Mouse (Mus musculus): ENCODE data around the gene Tmcc1. TPM values are rescaled to one million over a fixed set of nuclear protein-coding genes. Genes with fewer than 3 reads are reported as not detected.

Gene Tmcc1
- total and polyA plus RNA-seq, 3 experiments, result 9.1 to 30.6 TPM; not detected in 1

GRCm38 (mm10) chr6:115996171-115996851 is 197.0 kb downstream of the Tmcc1 start (continued):
- TF ChIP-seq NRF1 (IDR thresholded peaks at IDR 0.05; ENCODE audit: insufficient read depth, low read depth, low read length, poor library complexity, severe bottlenecking) (no peak), POLR2A (IDR thresholded peaks at IDR 0.05; ENCODE audit: control insufficient read depth in 1 of 2, insufficient read depth in 1 of 2, low read depth in 1 of 2, low read length in 2 of 2, poor library complexity in 1 of 2) (no peak), NELFE (IDR thresholded peaks at IDR 0.05; ENCODE audit: low read depth, low read length) (no peak), CHD2 (IDR thresholded peaks at IDR 0.05; ENCODE audit: low read length) (no peak), TCF12 (IDR thresholded peaks at IDR 0.05; ENCODE audit: low read depth, low read length) (no peak), TBP (IDR thresholded peaks at IDR 0.05; ENCODE audit: low read depth, low read length) (no peak), ZMIZ1 (IDR thresholded peaks at IDR 0.05; ENCODE audit: low read depth, low read length) (no peak), ELF1 (IDR thresholded peaks at IDR 0.05; ENCODE audit: low read depth, low read length) (no peak), KAT2A (conservative IDR thresholded peaks at IDR 0.05; ENCODE audit: low read depth, low read length) (no peak), SMC3 (IDR thresholded peaks at IDR 0.05; ENCODE audit: low read depth, low read length) (peak; percentile 26; the same call in 1 of the 2 replicates), RAD21 (IDR thresholded peaks at IDR 0.05; ENCODE audit: low read depth, low read length) (peak; percentile 31), MAX (IDR thresholded peaks at IDR 0.05; ENCODE audit: low read length) (no peak), TAL1 (IDR thresholded peaks at IDR 0.05; ENCODE audit: low read length) (no peak), JUND (IDR thresholded peaks at IDR 0.05; ENCODE audit: low read depth, low read length) (no peak), EP300 (IDR thresholded peaks at IDR 0.05; ENCODE audit: low read depth in 1 of 2, low read length in 2 of 2) (no peak), MEF2A (IDR thresholded peaks at IDR 0.05; ENCODE audit: extremely low read depth, insufficient replicate concordance, low read depth, low read length, poor library complexity, severe bottlenecking) (no peak), USF1 (IDR thresholded peaks at IDR 0.05; ENCODE audit: low read depth, low read length) (no peak), GABPA (IDR thresholded peaks at IDR 0.05; ENCODE audit: low read depth, low read length) (no peak)

- Histone ChIP-seq H3K4me1 (ENCODE audit: control insufficient read depth in 1 of 2, insufficient read depth in 2 of 2, low read length in 2 of 2) (peaks cover 3 to 20% of the 10 kb centered on the region in 2 experiments), H3K9ac (ENCODE audit: control insufficient read depth, low read depth, low read length, poor library complexity, severe bottlenecking) (peak overlapping the region; percentile 67), H3K4me3 (ENCODE audit: control insufficient read depth in 1 of 2, insufficient read depth in 1 of 2, low read depth in 2 of 2, low read length in 2 of 2) (peak overlapping the region; percentile 87 to 100), H3K36me3 (ENCODE audit: control insufficient read depth in 1 of 2, insufficient read depth in 2 of 2, low read length in 2 of 2) (peaks cover 0 to 7% of the 10 kb centered on the region in 2 experiments; a peak in 2 of 4 replicates), H3K79me2 (ENCODE audit: control insufficient read depth, insufficient read depth, low read length, poor library complexity) (peaks cover 2% of the 10 kb centered on the region; the same call in 1 of the 2 replicates), H3K27ac (ENCODE audit: control insufficient read depth, low read depth, low read length) (peak overlapping the region; percentile 36), H3K9me3 (replicated peaks; ENCODE audit: insufficient read depth, low read length) (no peaks in the 10 kb centered on the region), H3K27me3 (ENCODE audit: control insufficient read depth in 1 of 2, insufficient read depth in 2 of 2, low read length in 2 of 2) (no peaks in the 10 kb centered on the region)
- DNase-seq (ENCODE audit: low read depth, low spot score), result peak; percentile 60
- no peak for TF ChIP-seq MAFK (IDR thresholded peaks at IDR 0.05; ENCODE audit: borderline replicate concordance, low read depth, low read length)
- no peak for TF ChIP-seq ETS1 (IDR thresholded peaks at IDR 0.05; ENCODE audit: low read depth, low read length)
- no peak for TF ChIP-seq MYB (IDR thresholded peaks at IDR 0.05; ENCODE audit: low read depth, low read length)
- TF ChIP-seq CHD1 (IDR thresholded peaks at IDR 0.05; ENCODE audit: low read depth, low read length), result no peak
- no peak for TF ChIP-seq MAZ (IDR thresholded peaks at IDR 0.05; ENCODE audit: low read depth, low read length)
- no peak for TF ChIP-seq NELFE (IDR thresholded peaks at IDR 0.05; ENCODE audit: low read depth, low read length)
- TF ChIP-seq SIN3A (IDR thresholded peaks at IDR 0.05; ENCODE audit: low read length), result no peak
- no peak for TF ChIP-seq GATA1 (IDR thresholded peaks at IDR 0.05; ENCODE audit: low read depth, low read length)
- no peak for TF ChIP-seq USF1 (IDR thresholded peaks at IDR 0.05; ENCODE audit: low read depth, low read length)
- no peak for TF ChIP-seq ZMIZ1 (IDR thresholded peaks at IDR 0.05; ENCODE audit: low read depth, low read length)
- TF ChIP-seq MYC (IDR thresholded peaks at IDR 0.05; ENCODE audit: low read depth, low read length), result no peak
- no peak for TF ChIP-seq CHD2 (IDR thresholded peaks at IDR 0.05; ENCODE audit: low read length)
- TF ChIP-seq MAX (IDR thresholded peaks at IDR 0.05; ENCODE audit: low read length), result no peak
- TF ChIP-seq TAL1 (IDR thresholded peaks at IDR 0.05; ENCODE audit: low read length), result no peak
- TF ChIP-seq RCOR1 (IDR thresholded peaks at IDR 0.05; ENCODE audit: low read depth, low read length), result no peak
- TF ChIP-seq JUND (IDR thresholded peaks at IDR 0.05; ENCODE audit: low read depth, low read length), result no peak
- no peak for TF ChIP-seq E2F4 (IDR thresholded peaks at IDR 0.05; ENCODE audit: borderline replicate concordance, low read depth, low read length)
- no peak for TF ChIP-seq ELF1 (IDR thresholded peaks at IDR 0.05; ENCODE audit: low read depth, low read length)
- TF ChIP-seq BHLHE40 (IDR thresholded peaks at IDR 0.05; ENCODE audit: borderline replicate concordance, low read depth, low read length), result no peak
These were observed 197.8 kb downstream of the Tmcc1 start for GRCm38 (mm10) chr6:115995531-115995941.

All from MEL (cell line).